Mouse (Mus musculus) heart, postnatal 4 days (tissue): Measurements from ENCODE around the gene Bfsp2. TPM values are rescaled to one million over a fixed set of nuclear protein-coding genes. Genes with fewer than 3 reads are reported as not detected.
A peak's percentile ranks its signal among the peaks of the same experiment; 100 is the strongest.

Experiments
- DNase-seq: peaks from one replicate; pipeline ENCODE4 v3.0.0; 2021
- total RNA-seq, 2 experiments: library from RNA; stranded (reverse); gene quantifications; 2 replicates each; pipeline ENCODE4 v1.2.3; 2021

Gene Bfsp2
- total RNA-seq, 2 experiments from 2014 or later, result 0.38 to 0.88 TPM

DNA sequence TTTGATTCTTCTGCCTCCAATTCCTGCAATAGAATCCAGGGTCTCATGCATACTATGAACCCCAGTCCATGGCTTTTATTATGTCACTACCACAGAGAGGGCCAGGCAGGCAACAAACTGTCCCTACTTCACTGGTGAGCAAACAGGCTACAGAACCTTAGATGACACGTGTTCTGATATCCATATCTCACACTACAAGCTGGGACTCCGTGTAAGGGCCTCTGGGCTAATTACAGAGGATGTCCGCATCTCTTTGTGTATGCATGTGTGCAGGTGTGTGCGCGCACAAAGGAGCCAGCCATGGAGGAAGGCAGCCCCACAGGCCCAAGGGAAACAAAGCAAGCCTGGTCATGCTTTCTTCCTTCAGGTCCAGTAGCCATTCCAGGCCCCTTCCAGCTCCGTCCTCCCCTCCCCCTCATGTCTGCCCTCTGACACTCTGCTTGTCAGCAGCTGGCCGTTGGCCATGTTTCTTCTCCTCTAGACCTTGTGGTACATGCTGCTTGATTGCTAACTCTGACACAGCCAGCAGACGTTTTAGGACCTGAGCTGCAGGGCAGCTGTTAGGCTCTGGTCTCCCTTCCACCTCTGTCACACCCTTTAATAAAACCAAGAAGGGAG is 492 bp upstream of the Bfsp2 start:
- DNase-seq, result peak; percentile 78

DNA sequence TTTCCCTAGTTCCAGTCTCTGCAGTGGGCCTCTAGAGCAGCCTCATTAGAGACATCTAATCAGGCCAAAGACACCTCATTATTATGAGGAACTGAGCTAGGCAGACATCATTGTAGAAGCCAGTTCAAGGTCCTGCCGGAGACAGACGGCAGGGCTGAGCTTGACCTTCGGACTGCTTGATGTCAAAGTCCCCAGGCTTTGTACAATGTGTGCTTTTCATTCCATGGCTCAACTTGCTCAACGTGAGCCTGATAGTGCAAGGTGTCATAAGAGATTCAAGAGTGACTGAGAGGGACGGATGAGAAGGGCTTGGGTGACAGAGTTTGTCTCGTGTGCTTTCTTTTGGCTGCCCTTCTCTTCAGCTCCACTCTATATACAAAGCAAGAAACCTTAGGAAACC is 4.8 kb downstream of the Bfsp2 start:
- DNase-seq, result no peak

DNA sequence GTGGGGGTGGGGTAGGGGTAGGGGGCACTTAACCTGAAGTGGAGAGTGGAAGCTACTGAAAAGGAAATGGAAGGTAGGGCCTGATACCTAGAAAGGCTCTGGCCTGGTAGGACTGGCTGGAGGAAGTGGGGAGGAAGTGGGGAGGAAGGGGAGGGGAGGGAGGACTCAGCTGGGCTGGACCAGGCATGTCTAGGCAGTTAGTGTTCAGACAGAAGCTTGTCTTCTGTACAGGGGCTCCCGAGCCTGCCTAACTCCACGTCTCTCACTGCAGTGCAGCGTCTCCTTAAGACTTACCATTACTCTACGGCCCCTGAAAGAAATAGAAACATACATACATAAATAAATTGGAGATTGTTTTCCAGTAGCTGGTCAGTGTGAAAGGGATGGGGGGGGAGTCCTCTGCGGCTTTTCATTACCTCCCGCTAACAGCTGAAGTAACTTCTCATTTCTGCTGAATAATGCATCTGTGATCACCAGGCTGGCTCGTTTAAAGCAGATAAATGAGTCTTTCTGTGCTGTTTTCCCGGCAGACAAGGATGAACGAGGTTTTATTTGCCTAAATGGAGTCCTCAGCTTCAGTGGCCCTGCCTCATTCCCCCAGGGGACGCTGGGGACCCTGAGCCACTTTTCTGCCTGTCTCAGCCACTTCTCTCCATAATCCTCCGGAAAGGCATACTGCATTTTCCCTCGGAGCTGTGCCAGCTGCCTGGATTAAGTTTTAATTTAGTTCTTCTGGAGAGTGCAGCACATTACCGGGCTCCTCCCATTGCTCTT is 6.1 kb downstream of the Bfsp2 start:
- no peak for DNase-seq

DNA sequence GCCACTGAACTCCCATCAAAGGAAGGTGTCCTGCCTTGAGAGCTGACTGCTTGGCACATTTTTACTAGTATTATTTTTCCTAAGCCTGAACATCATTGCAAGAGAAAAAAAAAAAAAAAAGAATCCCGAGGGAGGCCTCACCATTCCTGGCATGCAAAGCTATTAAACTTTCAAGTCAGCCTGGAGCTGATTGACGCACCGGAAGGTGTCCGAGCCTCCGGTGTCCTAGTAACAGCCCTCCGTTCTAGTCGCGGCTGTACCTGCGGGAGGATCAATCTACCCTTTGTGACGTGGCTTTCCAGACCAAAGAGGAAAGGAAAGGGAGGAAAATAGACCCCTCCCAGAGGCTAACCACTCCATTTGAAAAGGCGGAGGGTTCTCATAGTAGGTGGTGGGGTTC is 8.4 kb downstream of the Bfsp2 start:
- no peak for DNase-seq

DNA sequence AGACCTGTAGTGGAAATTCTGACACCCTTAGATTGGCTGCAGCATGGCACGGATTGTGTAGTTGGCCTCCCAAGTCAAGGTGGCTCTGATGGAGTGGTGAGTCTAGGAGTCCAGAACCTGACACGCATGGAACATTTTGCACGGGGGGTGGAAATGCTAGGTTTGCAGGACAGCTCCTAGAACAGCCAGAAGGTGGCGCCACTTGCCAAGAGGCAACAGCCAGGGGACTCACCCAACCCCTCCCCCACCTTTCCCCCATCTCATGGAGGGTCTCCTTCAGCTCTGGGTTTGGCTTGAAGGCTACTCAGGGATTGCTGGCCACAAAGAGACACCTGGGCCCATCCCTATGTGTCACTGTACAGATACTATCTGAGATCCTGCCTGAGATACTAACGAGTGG is 10.7 kb downstream of the Bfsp2 start:
- peak; percentile 58 for DNase-seq

DNA sequence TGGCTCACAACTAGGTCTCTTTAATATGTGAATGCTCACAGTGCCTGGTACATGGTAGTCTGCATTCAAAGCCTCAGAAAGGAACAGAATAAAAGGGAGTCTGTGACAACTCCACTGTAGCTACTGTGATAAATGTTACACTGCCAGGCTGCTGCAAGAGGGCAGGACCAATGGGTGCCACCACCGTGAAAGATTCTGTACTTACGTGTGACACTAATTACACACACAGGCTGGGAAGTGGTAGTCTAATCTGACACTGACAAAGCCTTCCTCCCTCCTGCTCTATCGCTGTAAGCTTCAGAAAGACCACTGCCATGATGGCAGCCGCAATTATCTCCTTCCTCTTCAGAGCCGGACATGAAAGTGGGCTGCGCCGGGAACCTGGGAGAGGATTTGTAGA is 11.3 kb downstream of the Bfsp2 start:
- no peak for DNase-seq

DNA sequence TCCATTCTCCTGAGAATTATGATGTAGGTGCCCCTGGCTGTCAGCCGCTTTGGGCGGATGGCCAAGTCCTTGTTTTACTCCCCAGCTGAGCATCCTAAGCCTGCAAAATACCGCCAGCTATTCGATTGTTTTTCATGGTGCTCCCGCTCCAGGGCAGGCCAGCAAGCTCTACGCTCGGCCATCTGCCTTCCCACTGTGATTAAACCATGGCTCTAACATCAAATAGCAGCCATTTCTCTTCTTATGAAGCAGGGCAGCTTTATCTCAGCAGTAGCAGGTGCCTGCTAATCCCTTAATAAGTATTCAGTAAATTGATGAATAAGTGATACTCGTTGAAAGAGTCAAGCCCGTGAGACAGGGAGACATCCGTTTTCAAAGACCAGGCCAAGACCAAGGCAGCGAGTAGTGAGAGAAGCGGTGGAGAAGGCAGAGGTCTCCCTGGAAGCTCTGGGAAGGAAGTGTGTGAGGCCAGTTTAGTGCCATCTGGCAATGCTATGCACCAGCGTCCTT is 14.5 kb downstream of the Bfsp2 start:
- no peak for DNase-seq

DNA sequence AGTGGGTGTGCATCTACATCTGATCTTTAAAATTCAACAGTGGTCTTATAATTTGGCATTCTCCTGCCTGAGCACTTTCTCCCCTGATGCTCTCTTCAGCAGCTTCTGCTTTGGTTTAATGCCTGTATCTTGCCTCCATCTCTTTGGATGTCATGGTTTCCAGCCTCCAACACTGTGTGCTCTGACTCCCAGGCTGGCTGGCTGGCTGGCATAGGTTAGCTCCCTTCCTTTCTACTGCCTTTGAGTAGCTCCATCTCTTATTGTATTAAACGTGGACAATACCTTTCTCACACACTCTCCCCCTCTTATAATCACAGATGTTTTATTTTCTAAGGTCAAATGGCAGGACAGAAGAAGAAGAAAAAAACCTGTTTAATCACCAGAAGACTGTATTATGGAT is 14.9 kb downstream of the Bfsp2 start:
- DNase-seq, result no peak

DNA sequence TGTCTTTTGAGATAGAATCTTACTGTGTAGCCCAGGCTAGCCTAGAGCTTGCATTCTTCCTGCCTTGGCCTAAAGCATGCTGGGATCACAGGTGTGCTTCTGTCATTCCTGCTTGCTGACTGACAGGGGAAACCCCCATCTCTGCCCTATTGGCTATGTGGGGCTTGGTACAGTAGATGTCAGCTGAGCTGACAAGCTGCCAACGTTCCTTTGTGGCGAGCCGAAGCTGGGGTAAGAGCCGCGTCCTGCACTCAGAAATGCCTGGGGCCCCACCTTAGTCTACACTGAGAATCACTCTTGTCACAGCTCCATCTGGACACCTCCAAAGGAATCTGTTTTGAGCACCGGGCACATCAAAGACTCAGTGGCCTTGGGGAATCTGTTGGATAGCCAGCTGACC is 16.4 kb downstream of the Bfsp2 start:
- no peak for DNase-seq

DNA sequence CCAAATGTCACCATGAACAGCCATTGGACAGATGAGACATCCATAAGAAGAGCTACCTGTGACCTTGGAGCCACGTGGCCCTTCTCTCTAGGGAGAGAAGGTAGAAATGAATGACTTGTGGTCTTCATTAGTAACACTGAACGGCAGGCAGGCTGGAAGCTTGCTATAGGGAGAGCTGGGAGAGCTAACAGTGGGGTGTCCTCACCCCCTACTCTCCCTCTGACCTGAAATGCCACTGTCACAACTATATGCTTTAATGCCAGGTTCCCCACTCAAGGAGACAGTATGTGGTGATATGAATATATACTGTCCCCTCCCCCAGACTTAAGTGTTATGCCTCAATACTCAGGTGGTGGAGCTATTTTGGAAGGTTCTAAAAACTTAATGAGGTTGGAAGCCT is 20.4 kb downstream of the Bfsp2 start:
- DNase-seq, result no peak

DNA sequence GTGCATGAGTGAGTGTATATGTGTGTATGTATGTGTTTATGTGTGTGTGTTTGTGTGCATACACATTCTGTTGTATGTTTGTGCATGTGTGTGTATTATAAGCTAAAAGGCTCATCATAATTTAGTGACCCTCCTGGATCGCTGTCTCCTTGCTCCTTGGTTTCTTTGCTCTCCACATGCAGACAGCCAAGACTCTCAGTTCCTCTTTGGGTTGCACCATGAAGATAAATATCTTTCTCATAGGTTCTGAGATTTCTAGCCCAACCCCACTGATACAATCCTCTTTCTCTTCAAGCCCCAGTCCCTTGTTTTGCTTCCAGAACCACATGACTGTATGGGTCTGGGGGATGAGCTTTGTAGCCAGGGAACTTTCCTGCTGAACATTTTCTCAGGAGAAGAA is 20.9 kb downstream of the Bfsp2 start:
- no peak for DNase-seq

DNA sequence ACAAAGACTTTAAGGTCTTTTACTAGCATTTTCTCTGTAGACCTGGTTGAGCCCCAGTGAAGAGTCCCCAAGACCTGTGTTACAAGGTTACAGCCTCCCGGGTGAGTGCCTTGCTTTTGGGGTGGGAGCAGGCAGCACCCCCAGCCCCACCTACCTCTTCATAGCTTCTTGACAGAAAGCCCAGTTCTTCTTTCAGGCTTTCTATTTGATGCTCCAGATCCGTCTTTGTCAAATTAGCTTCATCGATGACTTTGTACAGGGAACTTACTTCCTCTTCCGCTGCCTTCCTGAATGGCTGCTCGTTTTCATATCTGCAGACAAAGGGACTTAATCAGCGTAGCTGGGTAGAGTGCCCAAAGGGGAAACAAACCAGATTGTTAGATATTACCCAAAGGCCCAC is 30.6 kb downstream of the Bfsp2 start:
- no peak for DNase-seq

DNA sequence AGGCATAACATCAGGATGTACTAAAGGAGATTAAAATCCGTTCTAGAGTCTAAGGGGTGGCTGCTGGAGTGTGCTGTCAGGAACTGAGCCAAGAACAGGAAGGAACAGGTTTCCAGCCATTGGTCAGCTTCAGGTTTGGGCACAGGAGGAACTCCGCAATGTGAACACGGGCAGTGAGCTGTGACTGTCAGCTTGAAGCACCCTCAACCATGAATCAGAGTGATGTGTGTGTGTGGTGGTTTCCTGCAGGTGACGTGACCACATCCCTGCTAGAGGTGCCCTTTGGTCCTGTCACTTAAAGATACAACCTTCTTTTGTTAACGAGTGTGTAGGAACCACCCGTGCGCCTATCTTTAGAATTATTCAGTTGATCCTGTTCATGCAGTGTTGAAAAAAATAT is 31.1 kb downstream of the Bfsp2 start:
- no peak for DNase-seq

DNA sequence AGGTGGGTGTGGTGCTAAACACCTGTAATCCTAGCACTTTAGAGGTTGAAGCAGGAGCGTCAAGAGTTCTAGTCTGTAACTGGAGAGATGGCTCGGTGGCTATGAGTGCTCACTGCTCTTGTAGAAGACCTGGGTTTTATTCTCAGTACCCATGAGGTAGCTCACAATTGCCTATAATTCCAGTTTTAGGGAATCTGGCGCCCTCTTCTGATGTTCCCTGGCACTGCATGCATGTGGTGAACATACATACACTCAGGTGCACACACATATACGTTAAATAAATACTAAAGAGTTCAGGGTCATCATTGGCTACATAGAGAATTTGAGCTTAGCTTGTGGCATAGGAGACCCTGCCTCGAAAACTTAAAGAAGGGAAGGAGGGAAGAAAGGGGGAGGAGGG is 35.6 kb downstream of the Bfsp2 start:
- DNase-seq, result no peak

DNA sequence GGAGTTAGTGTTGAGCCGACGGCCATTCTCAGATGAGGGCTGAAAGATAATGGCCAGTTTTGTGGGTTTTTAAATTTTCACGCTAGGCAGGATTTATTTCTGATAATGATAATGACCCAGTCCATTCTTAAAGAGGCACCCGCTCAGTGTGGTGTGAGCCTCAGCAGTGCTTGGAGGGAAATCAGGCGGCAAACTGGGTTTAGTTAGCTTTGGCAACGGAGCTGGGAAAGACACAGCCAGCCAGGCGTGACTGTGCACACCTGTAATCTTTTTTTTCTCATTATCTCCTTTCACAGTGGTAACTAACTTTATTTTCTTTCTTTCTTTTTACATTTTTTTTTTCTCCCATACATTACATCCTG is 36.4 kb downstream of the Bfsp2 start:
- no peak for DNase-seq

DNA sequence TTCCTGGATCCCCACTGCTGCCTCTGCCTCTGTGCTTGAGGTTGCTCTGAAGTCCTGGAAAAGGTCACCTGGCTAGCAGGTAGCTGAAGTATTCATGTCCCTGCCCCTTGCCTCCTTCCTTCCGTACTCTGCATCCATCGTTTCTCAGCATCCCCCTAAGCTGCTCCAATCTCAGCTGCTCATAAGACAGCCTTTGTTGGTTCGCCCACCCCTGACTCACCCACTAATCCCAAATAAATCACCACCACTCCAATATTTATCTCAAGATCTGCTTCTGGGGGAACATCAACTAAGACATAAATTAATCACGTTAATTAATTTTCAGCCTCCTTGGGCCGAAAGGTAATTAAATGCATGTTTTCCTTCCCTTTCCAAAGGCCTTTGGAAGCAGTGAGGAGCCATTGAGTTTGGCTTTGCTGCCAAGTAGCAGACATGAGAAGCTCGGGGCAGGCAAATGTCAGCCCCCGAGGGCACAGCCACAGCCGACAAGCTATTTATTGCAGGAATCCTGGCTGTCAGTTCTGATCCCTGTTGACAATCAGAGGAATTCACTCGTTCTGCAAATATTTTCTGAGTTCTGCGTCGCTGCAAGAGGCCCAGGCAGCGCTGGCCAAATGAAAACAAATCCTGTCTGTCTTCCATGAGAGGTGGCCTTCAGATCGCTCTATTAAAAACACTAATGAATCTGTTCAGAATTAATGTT is 36.9 kb downstream of the Bfsp2 start:
- DNase-seq, result no peak

DNA sequence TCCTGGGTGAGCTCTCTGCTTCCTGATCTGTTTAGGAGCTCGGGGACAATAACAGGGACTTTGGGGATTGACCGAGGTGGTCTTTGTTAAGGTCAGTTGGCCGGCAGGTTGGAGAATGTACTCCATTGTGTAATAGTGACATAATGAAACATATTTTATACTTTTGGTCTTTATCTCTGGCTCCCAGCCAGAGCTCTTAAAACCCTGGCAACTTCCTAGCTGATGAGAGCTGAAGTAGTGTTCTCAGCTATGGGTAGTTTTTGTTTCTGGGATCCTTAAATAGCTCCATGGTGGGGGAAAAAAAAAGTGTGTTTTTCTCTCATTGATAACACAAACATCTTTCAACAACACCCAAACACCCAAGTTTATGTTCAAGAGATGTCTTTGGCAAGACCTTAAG is 39.6 kb downstream of the Bfsp2 start:
- DNase-seq, result peak; percentile 51

DNA sequence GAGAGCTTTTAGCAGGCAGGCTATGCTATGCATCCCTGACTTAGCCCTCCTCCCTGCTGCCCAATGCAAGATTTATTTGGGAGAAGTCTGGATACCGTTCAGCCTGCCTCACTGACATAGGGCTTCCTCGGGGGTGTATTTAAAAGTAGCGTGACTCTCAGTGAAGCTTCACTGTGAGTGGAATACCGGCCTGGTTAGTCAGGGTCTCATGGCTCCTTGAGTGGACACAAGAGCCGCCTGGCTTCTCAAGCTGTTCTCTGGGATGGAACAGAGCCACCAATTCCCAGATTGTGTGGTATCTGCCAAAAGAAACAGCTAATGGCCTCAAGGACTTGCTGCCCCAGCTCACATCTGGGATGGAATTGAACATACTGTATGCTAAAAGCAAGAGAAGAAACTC is 43.1 kb downstream of the Bfsp2 start:
- DNase-seq, result peak; percentile 40

DNA sequence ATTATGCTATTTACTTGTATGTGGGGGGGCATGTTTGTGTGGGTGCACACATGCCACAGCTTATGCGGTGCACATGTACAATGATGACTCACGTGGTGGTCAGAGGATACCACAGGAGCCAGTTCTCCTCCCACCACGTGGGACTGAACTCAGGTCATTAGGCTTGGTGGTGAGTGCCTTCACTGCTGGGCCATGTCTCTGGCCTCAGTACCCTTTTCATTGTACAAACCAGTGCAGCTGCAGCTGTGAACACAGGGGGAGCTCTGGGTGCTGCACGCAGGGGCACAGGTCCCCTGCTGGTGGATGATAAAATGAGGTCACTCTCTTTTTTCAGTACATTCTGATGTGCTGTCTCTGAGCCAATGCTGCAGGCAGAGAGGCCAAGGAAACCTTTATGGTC is 46.1 kb downstream of the Bfsp2 start:
- peak; percentile 44 for DNase-seq

DNA sequence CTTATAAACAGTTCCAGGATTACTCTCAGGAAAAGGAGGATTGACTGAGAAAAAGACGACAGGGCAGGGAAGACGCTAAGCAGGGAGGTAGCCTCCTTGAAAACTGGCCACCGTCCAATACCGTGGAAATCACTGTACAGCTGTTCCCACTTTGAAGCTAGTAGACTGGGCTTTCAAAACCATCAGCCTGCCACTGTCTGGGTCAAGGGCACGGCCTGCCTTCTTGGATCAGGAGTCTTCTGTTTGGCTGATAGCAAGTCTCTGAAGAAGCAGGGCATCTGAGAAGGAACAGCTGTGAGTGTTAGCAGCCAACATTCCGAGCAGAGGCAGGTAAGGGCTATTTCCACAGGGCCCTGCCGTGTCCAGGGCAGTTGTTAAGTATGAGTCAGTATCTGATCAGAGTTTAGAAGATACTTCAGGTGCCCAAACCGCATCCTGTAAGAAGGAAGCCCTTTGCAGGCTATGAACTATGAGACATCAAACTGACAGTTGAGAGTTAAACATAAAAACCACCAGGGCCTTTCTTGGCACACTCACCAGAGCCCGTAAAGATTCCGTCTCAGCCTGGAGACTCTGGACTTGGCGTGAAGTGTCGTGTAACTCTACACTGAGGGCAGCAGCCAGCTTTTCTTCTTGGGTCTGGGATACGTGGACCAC is 48.0 kb downstream of the Bfsp2 start:
- peak; percentile 57 for DNase-seq

DNA sequence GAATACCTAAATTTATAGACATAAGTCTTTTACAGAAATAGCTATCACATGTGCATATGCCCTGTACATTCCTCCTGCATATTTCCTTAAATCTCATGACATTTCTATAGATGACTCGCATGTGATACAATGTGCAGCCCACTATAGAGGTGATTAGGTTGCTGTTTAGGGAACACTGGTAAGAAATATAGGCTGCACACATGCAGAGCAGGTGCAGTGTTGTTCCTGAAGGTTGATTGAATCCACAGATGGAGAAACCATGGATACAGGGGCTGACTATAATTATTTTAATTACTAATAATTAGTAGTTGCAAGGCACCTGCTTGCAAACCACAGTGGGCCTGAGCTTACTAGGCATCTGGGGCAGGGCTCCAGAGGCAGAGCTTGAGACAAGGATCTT is 48.5 kb downstream of the Bfsp2 start:
- DNase-seq, result no peak

DNA sequence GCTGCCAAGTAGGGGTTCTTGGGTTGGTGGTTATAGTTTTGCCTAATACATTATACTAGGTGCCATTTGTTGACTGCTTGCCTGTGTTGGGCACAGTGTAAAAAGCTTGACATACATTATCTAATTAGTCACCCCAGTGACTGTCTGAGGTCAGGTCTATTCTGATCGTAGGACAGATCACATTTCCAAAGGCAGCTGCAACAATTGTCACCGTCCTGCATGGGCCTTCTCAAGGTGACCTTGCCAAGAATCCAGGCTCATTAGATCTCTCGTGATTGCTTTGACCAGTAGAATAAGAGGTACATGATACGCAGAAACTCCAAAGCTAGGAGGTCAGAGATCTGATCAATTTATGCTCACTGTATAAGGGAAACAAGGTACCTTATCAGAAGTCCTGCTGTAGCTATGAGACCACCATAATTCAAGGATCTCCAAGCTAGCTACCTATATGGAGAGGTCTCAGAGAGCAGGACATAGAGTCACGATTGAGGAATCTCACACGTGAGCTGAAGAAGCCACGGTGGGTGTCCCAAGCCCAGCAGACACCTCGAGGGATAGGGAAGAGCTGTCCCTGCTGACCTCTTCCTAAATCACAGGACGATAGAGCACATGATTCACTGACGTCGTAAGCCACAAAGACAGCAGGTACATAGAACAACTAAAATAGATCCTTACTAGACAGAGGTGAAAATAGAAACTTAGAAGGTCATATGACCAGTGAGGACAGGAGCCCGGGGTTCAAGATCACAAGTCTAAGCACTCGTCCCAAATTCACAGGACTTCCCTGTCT is 49.6 kb downstream of the Bfsp2 start:
- DNase-seq, result no peak
